Mouse (Mus musculus): ENCODE measurements around the gene 4930415O20Rik. TPM values are rescaled to one million over a fixed set of nuclear protein-coding genes. Genes with fewer than 3 reads are reported as not detected.

4930415O20Rik gene
- polyA plus RNA-seq, 1 experiment from 2014 or later = not detected

GRCm38 (mm10) chr15:98617176-98617537, 46.4 kb downstream of the 4930415O20Rik start:
- peaks cover 49% of the 10 kb centered on the region for H3K27me3 ChIP-seq
- peak; percentile 32; the same call in 1 of the 2 replicates for ATAC-seq (ENCODE audit: insufficient read depth)
- peaks cover 9% of the 10 kb centered on the region for H3K4me1 ChIP-seq (replicated peaks)
- under 1% methylated on average over 12 of the region's 12 CpGs for whole genome bisulfite sequencing (ENCODE audit: insufficient replicate concordance)
- H3K4me3 ChIP-seq (replicated peaks) = no peak overlapping the region
- no peak overlapping the region for H3K9ac ChIP-seq
- no peak overlapping the region for H3K27ac ChIP-seq (replicated peaks)
- H3K36me3 ChIP-seq (replicated peaks) = no peaks in the 10 kb centered on the region
- no peaks in the 10 kb centered on the region for H3K9me3 ChIP-seq (replicated peaks)
- peak overlapping the region; percentile 46 for H3K4me2 ChIP-seq

- Histone ChIP-seq H3K36me3 (replicated peaks) (no peaks in the 10 kb centered on the region), H3K9me3 (replicated peaks) (no peaks in the 10 kb centered on the region), H3K27me3 (peaks cover 87% of the 10 kb centered on the region), H3K4me3 (replicated peaks) (no peak overlapping the region), H3K4me1 (replicated peaks) (peaks cover 2% of the 10 kb centered on the region; the same call in 1 of the 2 replicates), H3K4me2 (no peak overlapping the region), H3K27ac (replicated peaks) (no peak overlapping the region), H3K9ac (no peak overlapping the region)
- ATAC-seq (ENCODE audit: insufficient read depth) = no peak
- WGBS (ENCODE audit: insufficient replicate concordance) = 8% methylated on average over 7 of the region's 7 CpGs
Observed at GRCm38 (mm10) chr15:98622199-98622598, 51.4 kb downstream of the 4930415O20Rik start.

- peaks cover 87% of the 10 kb centered on the region for H3K27me3 ChIP-seq
- H3K4me1 ChIP-seq (replicated peaks) = no peaks in the 10 kb centered on the region
- no peak overlapping the region for H3K9ac ChIP-seq
- no peak for ATAC-seq (ENCODE audit: insufficient read depth)
- no peaks in the 10 kb centered on the region for H3K36me3 ChIP-seq (replicated peaks)
- H3K27ac ChIP-seq (replicated peaks) = no peak overlapping the region
- H3K9me3 ChIP-seq (replicated peaks) = no peaks in the 10 kb centered on the region
- H3K4me2 ChIP-seq = no peak overlapping the region
- H3K4me3 ChIP-seq (replicated peaks) = no peak overlapping the region
- 28% methylated on average over 6 of the region's 6 CpGs for WGBS (ENCODE audit: insufficient replicate concordance)
Observed at GRCm38 (mm10) chr15:98622721-98623120, 51.9 kb downstream of the 4930415O20Rik start.

- H3K4me2 ChIP-seq = no peak overlapping the region
- no peaks in the 10 kb centered on the region for H3K4me1 ChIP-seq (replicated peaks)
- no peaks in the 10 kb centered on the region for H3K9me3 ChIP-seq (replicated peaks)
- ATAC-seq (ENCODE audit: insufficient read depth) = no peak
- WGBS (ENCODE audit: insufficient replicate concordance) = 35% methylated on average over 5 of the region's 5 CpGs
- no peak overlapping the region for H3K9ac ChIP-seq
- no peak overlapping the region for H3K4me3 ChIP-seq (replicated peaks)
- H3K27me3 ChIP-seq = peaks cover 89% of the 10 kb centered on the region
- no peaks in the 10 kb centered on the region for H3K36me3 ChIP-seq (replicated peaks)
- no peak overlapping the region for H3K27ac ChIP-seq (replicated peaks)
Observed at GRCm38 (mm10) chr15:98623361-98623821, 52.6 kb downstream of the 4930415O20Rik start.

- peaks cover 95% of the 10 kb centered on the region for H3K27me3 ChIP-seq
- H3K4me1 ChIP-seq (replicated peaks) = peaks cover 9% of the 10 kb centered on the region
- H3K9me3 ChIP-seq (replicated peaks) = no peaks in the 10 kb centered on the region
- no peak overlapping the region for H3K4me2 ChIP-seq
- H3K36me3 ChIP-seq (replicated peaks) = no peaks in the 10 kb centered on the region
- H3K4me3 ChIP-seq (replicated peaks) = no peak overlapping the region
- WGBS (ENCODE audit: insufficient replicate concordance) = 24% methylated on average over 8 of the region's 8 CpGs
- H3K9ac ChIP-seq = no peak overlapping the region
- ATAC-seq (ENCODE audit: insufficient read depth) = no peak
- no peak overlapping the region for H3K27ac ChIP-seq (replicated peaks)
Observed at GRCm38 (mm10) chr15:98626078-98626477, 55.3 kb downstream of the 4930415O20Rik start.

- Histone ChIP-seq H3K9ac (no peak overlapping the region), H3K4me2 (no peak overlapping the region), H3K36me3 (replicated peaks) (no peaks in the 10 kb centered on the region), H3K4me1 (replicated peaks) (peaks cover 11% of the 10 kb centered on the region), H3K27me3 (peaks cover 96% of the 10 kb centered on the region), H3K27ac (replicated peaks) (no peak overlapping the region), H3K9me3 (replicated peaks) (no peaks in the 10 kb centered on the region), H3K4me3 (replicated peaks) (no peak overlapping the region)
- WGBS (ENCODE audit: insufficient replicate concordance) = 59% methylated on average over 7 of the region's 7 CpGs
- ATAC-seq (ENCODE audit: insufficient read depth) = no peak
Observed at GRCm38 (mm10) chr15:98626487-98627212, 55.8 kb downstream of the 4930415O20Rik start.

- no peak for ATAC-seq (ENCODE audit: insufficient read depth)
- no peaks in the 10 kb centered on the region for H3K36me3 ChIP-seq (replicated peaks)
- H3K27me3 ChIP-seq = peaks cover 96% of the 10 kb centered on the region
- H3K9ac ChIP-seq = no peak overlapping the region
- WGBS (ENCODE audit: insufficient replicate concordance) = 14% methylated on average over 20 of the region's 20 CpGs
- peaks cover 20% of the 10 kb centered on the region for H3K4me1 ChIP-seq (replicated peaks)
- no peak overlapping the region; the same call in 1 of the 2 replicates for H3K4me2 ChIP-seq
- no peaks in the 10 kb centered on the region for H3K9me3 ChIP-seq (replicated peaks)
- H3K27ac ChIP-seq (replicated peaks) = no peak overlapping the region
- no peak overlapping the region for H3K4me3 ChIP-seq (replicated peaks)
Observed at GRCm38 (mm10) chr15:98628589-98629254, 57.9 kb downstream of the 4930415O20Rik start.

GRCm38 (mm10) chr15:98629464-98629863, 58.7 kb downstream of the 4930415O20Rik start:
- H3K36me3 ChIP-seq (replicated peaks) = no peaks in the 10 kb centered on the region
- H3K4me1 ChIP-seq (replicated peaks) = peaks cover 25% of the 10 kb centered on the region
- H3K9me3 ChIP-seq (replicated peaks) = no peaks in the 10 kb centered on the region
- WGBS (ENCODE audit: insufficient replicate concordance) = 32% methylated on average over 6 of the region's 6 CpGs
- no peak overlapping the region for H3K9ac ChIP-seq
- peaks cover 97% of the 10 kb centered on the region for H3K27me3 ChIP-seq
- no peak for ATAC-seq (ENCODE audit: insufficient read depth)
- H3K27ac ChIP-seq (replicated peaks) = no peak overlapping the region
- no peak overlapping the region for H3K4me2 ChIP-seq
- H3K4me3 ChIP-seq (replicated peaks) = no peak overlapping the region

GRCm38 (mm10) chr15:98630540-98630939, 59.7 kb downstream of the 4930415O20Rik start, which contains the start of gene Cacnb3:
TSS of gene Cacnb3 (plus strand) at chr15:98630840.
- WGBS (ENCODE audit: insufficient replicate concordance) = 32% methylated on average over 4 of the region's 4 CpGs
- no peaks in the 10 kb centered on the region for H3K36me3 ChIP-seq (replicated peaks)
- H3K9ac ChIP-seq = no peak within 1 kb of the TSS
- H3K27me3 ChIP-seq = peaks cover 100% of the 10 kb centered on the region
- peaks cover 35% of the 10 kb centered on the region for H3K4me1 ChIP-seq (replicated peaks)
- peak within 1 kb of the TSS; percentile 41; the same call in 1 of the 2 replicates for H3K4me2 ChIP-seq
- no peak for ATAC-seq (ENCODE audit: insufficient read depth)
- no peak within 1 kb of the TSS for H3K27ac ChIP-seq (replicated peaks)
- H3K9me3 ChIP-seq (replicated peaks) = no peaks in the 10 kb centered on the region
- H3K4me3 ChIP-seq (replicated peaks) = no peak within 1 kb of the TSS

- Histone ChIP-seq H3K27me3 (peaks cover 100% of the 10 kb centered on the region), H3K9ac (no peak overlapping the region), H3K36me3 (replicated peaks) (no peaks in the 10 kb centered on the region), H3K9me3 (replicated peaks) (no peaks in the 10 kb centered on the region), H3K4me2 (peak overlapping the region; percentile 41; the same call in 1 of the 2 replicates), H3K27ac (replicated peaks) (no peak overlapping the region), H3K4me1 (replicated peaks) (peaks cover 35% of the 10 kb centered on the region), H3K4me3 (replicated peaks) (no peak overlapping the region)
- peak; percentile 38; the same call in 1 of the 2 replicates for ATAC-seq (ENCODE audit: insufficient read depth)
- under 1% methylated on average over 18 of the region's 18 CpGs for WGBS (ENCODE audit: insufficient replicate concordance)
Observed at GRCm38 (mm10) chr15:98631493-98631892, 60.7 kb downstream of the 4930415O20Rik start.

GRCm38 (mm10) chr15:98632107-98632744, 61.4 kb downstream of the 4930415O20Rik start:
- H3K27me3 ChIP-seq = peaks cover 100% of the 10 kb centered on the region
- H3K9me3 ChIP-seq (replicated peaks) = no peaks in the 10 kb centered on the region
- no peak overlapping the region for H3K27ac ChIP-seq (replicated peaks)
- H3K4me3 ChIP-seq (replicated peaks) = 0 out of 2 replicates have a peak overlapping the region, but pooled peaks have one; percentile 15
- no peaks in the 10 kb centered on the region for H3K36me3 ChIP-seq (replicated peaks)
- WGBS (ENCODE audit: insufficient replicate concordance) = 2% methylated on average over 25 of the region's 25 CpGs
- H3K4me1 ChIP-seq (replicated peaks) = peaks cover 35% of the 10 kb centered on the region
- peak overlapping the region; percentile 41 for H3K4me2 ChIP-seq
- no peak overlapping the region for H3K9ac ChIP-seq
- ATAC-seq (ENCODE audit: insufficient read depth) = no peak

Data from liver, embryonic 15.5 days (tissue).